Mouse (Mus musculus): ENCODE data around the gene Hs2st1. TPM values are rescaled to one million over a fixed set of nuclear protein-coding genes. Genes with fewer than 3 reads are reported as not detected.

Hs2st1 gene
- polyA plus RNA-seq, 1 experiment from 2014 or later = 10.5 TPM

DNA sequence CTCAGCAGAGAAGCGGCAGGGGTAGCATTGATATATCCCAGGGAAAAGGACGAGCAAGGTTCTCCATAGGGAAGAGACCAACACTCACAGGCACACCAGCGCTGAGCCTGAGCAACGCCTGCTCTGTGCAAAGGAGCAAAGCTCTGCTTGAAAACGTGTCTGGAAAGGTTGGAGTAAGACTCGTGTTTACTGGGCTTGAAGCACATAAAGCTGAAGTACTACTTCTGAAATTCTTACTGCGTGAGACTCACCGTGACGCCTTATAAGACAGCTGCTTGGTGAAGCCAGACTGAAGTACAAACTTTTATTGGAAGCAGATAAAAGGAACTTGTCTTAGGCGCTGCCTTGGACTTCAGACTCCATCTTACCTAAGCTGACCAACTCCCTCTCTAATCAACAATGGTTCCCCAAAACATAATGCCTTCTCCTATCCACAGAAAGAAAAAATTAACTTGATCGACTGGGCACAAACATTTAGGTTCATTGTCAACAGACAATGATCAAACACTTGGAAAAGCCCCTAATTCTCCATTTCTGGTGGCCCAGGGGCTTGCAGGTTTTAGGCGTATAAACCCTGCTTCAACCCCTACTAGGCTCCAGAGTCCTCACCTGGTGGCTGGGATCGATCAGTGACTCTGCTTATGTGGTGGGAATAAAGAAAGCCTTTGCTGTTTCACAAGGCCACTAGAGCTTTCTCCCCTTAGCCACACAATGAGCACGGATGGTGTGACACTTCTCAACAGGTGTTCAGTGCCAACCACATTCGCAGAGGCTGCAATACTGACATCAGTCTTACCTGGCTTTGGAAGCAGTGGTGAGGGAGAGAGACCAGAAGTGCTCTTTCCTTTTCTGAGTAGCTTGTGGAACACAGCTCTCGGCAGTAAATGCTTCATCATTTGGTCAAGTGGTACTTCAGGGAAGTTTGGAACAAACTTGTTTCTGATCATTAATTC lies 56.5 kb downstream of the Hs2st1 start:
- Histone ChIP-seq H3K27me3 (ENCODE audit: control insufficient read depth, insufficient read depth, low read length) (no peaks in the 10 kb centered on the region), H3K9ac (ENCODE audit: low read length) (no peak overlapping the region), H3K4me1 (ENCODE audit: control insufficient read depth, insufficient read depth, low read length) (no peaks in the 10 kb centered on the region), H3K9me3 (replicated peaks; ENCODE audit: control insufficient read depth, low read length) (no peaks in the 10 kb centered on the region), H3K27ac (ENCODE audit: low read length) (no peak overlapping the region), H3K4me3 (replicated peaks; ENCODE audit: low read length) (no peak overlapping the region), H3K4me2 (ENCODE audit: low read depth, low read length) (no peak overlapping the region), H3K36me3 (ENCODE audit: control insufficient read depth, insufficient read depth, low read length) (no peaks in the 10 kb centered on the region)
- WGBS = 78% methylated on average over 16 of the region's 16 CpGs
- no peak for ATAC-seq (ENCODE audit: insufficient read depth, low FRiP score)

- Histone ChIP-seq H3K4me3 (replicated peaks; ENCODE audit: low read length) (no peak overlapping the region), H3K27ac (ENCODE audit: low read length) (no peak overlapping the region), H3K9ac (ENCODE audit: low read length) (no peak overlapping the region), H3K27me3 (ENCODE audit: control insufficient read depth, insufficient read depth, low read length) (no peaks in the 10 kb centered on the region), H3K4me1 (ENCODE audit: control insufficient read depth, insufficient read depth, low read length) (peaks cover 10% of the 10 kb centered on the region), H3K4me2 (ENCODE audit: low read depth, low read length) (no peak overlapping the region), H3K9me3 (replicated peaks; ENCODE audit: control insufficient read depth, low read length) (no peaks in the 10 kb centered on the region), H3K36me3 (ENCODE audit: control insufficient read depth, insufficient read depth, low read length) (no peaks in the 10 kb centered on the region)
- 94% methylated on average over 3 of the region's 3 CpGs for WGBS
- ATAC-seq (ENCODE audit: insufficient read depth, low FRiP score) = no peak
Measured at GRCm38 (mm10) chr3:144510724-144511123, 59.3 kb downstream of the Hs2st1 start.

- Histone ChIP-seq H3K27me3 (ENCODE audit: control insufficient read depth, insufficient read depth, low read length) (no peaks in the 10 kb centered on the region), H3K4me3 (replicated peaks; ENCODE audit: low read length) (no peak overlapping the region), H3K9ac (ENCODE audit: low read length) (no peak overlapping the region), H3K36me3 (ENCODE audit: control insufficient read depth, insufficient read depth, low read length) (no peaks in the 10 kb centered on the region), H3K4me1 (ENCODE audit: control insufficient read depth, insufficient read depth, low read length) (peaks cover 13% of the 10 kb centered on the region), H3K4me2 (ENCODE audit: low read depth, low read length) (no peak overlapping the region), H3K27ac (ENCODE audit: low read length) (no peak overlapping the region), H3K9me3 (replicated peaks; ENCODE audit: control insufficient read depth, low read length) (no peaks in the 10 kb centered on the region)
- ATAC-seq (ENCODE audit: insufficient read depth, low FRiP score) = no peak
- WGBS = 85% methylated on average over 4 of the region's 4 CpGs
Measured at GRCm38 (mm10) chr3:144508342-144508741, 61.6 kb downstream of the Hs2st1 start.

DNA sequence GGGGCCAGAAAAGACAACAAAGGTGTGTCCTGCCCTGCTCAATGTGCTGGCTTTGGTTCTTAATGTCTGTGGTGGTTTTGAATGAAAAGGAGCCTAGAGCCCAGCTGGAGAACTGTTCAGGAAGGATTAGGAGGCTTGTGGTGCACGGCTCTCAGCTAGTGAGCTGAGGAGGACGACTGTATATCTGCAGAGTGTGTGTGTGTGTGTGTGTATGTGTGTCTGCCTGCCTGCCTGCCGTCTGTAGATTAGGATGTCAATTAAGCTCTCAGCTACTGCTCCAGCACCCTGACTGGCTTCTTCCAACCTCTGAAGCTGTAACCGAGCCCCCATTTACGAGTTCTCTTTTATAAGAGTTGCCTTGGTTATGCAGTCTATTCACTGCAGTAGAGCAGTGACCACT lies 62.1 kb downstream of the Hs2st1 start:
- Histone ChIP-seq H3K9ac (ENCODE audit: low read length) (no peak overlapping the region), H3K4me3 (replicated peaks; ENCODE audit: low read length) (no peak overlapping the region), H3K4me2 (ENCODE audit: low read depth, low read length) (no peak overlapping the region), H3K27me3 (ENCODE audit: control insufficient read depth, insufficient read depth, low read length) (no peaks in the 10 kb centered on the region), H3K4me1 (ENCODE audit: control insufficient read depth, insufficient read depth, low read length) (peaks cover 13% of the 10 kb centered on the region), H3K27ac (ENCODE audit: low read length) (no peak overlapping the region), H3K36me3 (ENCODE audit: control insufficient read depth, insufficient read depth, low read length) (no peaks in the 10 kb centered on the region), H3K9me3 (replicated peaks; ENCODE audit: control insufficient read depth, low read length) (no peaks in the 10 kb centered on the region)
- ATAC-seq (ENCODE audit: insufficient read depth, low FRiP score) = no peak
- 58% methylated on average over 5 of the region's 5 CpGs for WGBS

DNA sequence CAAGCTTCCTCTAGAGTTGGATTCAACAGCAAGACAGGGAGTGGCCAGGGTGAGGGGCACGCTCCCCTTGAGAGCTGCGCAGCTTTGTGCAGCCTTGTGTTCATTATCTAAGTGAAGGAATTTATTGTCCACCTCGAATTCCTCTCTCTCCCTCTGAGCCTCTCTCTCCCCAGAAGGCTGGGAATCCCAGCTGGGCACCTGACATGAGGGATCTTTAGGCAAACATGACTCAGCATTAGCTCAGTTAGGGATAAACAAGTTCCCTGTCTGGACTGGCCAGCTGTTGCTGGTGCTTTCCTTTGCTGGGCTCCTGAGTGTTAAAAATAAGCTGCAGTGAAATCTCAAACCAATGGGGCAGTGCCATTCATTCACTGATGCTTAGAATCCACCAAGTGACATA lies 63.8 kb downstream of the Hs2st1 start:
- no peak overlapping the region for H3K27ac ChIP-seq (ENCODE audit: low read length)

DNA sequence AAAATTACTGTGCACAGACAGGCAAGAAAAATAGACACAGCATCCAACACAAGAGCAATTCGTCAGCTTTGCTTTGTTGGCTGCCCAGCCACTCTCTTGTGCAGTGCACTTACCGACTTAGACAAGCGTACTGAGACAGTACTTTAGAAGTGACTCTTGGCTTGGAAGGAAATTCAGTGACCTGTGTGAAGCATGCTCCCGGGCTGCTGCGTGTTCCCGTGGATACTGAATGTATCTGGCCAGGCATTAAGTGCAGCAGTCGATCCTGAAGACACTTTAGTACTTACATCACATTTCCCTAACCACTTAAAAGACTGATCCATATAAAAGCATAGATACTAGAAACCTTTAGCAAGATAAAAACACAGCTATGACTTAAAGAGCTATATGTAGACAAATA lies 68.1 kb downstream of the Hs2st1 start:
- ATAC-seq (ENCODE audit: insufficient read depth, low FRiP score) = no peak
- Histone ChIP-seq H3K9me3 (replicated peaks; ENCODE audit: control insufficient read depth, low read length) (no peaks in the 10 kb centered on the region), H3K9ac (ENCODE audit: low read length) (no peak overlapping the region), H3K4me2 (ENCODE audit: low read depth, low read length) (no peak overlapping the region), H3K27me3 (ENCODE audit: control insufficient read depth, insufficient read depth, low read length) (no peaks in the 10 kb centered on the region), H3K36me3 (ENCODE audit: control insufficient read depth, insufficient read depth, low read length) (no peaks in the 10 kb centered on the region), H3K4me3 (replicated peaks; ENCODE audit: low read length) (no peak overlapping the region), H3K4me1 (ENCODE audit: control insufficient read depth, insufficient read depth, low read length) (peaks cover 20% of the 10 kb centered on the region), H3K27ac (ENCODE audit: low read length) (no peak overlapping the region)
- 58% methylated on average over 7 of the region's 7 CpGs for WGBS

More for the DNA sequence above, 63.8 kb downstream of the Hs2st1 start:
- no peak overlapping the region for H3K9ac ChIP-seq (ENCODE audit: low read length)
- H3K4me1 ChIP-seq (ENCODE audit: control insufficient read depth, insufficient read depth, low read length) = peaks cover 15% of the 10 kb centered on the region
- peak; percentile 64; the same call in 1 of the 2 replicates for ATAC-seq (ENCODE audit: insufficient read depth, low FRiP score)
- H3K4me3 ChIP-seq (replicated peaks; ENCODE audit: low read length) = no peak overlapping the region
- H3K27me3 ChIP-seq (ENCODE audit: control insufficient read depth, insufficient read depth, low read length) = no peaks in the 10 kb centered on the region
- H3K9me3 ChIP-seq (replicated peaks; ENCODE audit: control insufficient read depth, low read length) = no peaks in the 10 kb centered on the region
- 6% methylated on average over 3 of the region's 3 CpGs for WGBS
- no peaks in the 10 kb centered on the region for H3K36me3 ChIP-seq (ENCODE audit: control insufficient read depth, insufficient read depth, low read length)
- no peak overlapping the region for H3K4me2 ChIP-seq (ENCODE audit: low read depth, low read length)

GRCm38 (mm10) chr3:144496762-144497161 lies 73.2 kb downstream of the Hs2st1 start:
- ATAC-seq (ENCODE audit: insufficient read depth, low FRiP score) = no peak
- peaks cover 4% of the 10 kb centered on the region; the same call in 1 of the 2 replicates for H3K4me1 ChIP-seq (ENCODE audit: control insufficient read depth, insufficient read depth, low read length)
- H3K27me3 ChIP-seq (ENCODE audit: control insufficient read depth, insufficient read depth, low read length) = no peaks in the 10 kb centered on the region
- WGBS = 77% methylated on average over 5 of the region's 5 CpGs
- no peaks in the 10 kb centered on the region for H3K9me3 ChIP-seq (replicated peaks; ENCODE audit: control insufficient read depth, low read length)
- H3K36me3 ChIP-seq (ENCODE audit: control insufficient read depth, insufficient read depth, low read length) = no peaks in the 10 kb centered on the region
- no peak overlapping the region for H3K4me2 ChIP-seq (ENCODE audit: low read depth, low read length)
- no peak overlapping the region for H3K9ac ChIP-seq (ENCODE audit: low read length)
- H3K27ac ChIP-seq (ENCODE audit: low read length) = no peak overlapping the region
- H3K4me3 ChIP-seq (replicated peaks; ENCODE audit: low read length) = no peak overlapping the region

- no peaks in the 10 kb centered on the region for H3K36me3 ChIP-seq (ENCODE audit: control insufficient read depth, insufficient read depth, low read length)
- H3K4me3 ChIP-seq (replicated peaks; ENCODE audit: low read length) = no peak overlapping the region
- WGBS = 67% methylated on average over 5 of the region's 5 CpGs
- ATAC-seq (ENCODE audit: insufficient read depth, low FRiP score) = no peak
- H3K9me3 ChIP-seq (replicated peaks; ENCODE audit: control insufficient read depth, low read length) = no peaks in the 10 kb centered on the region
- H3K4me2 ChIP-seq (ENCODE audit: low read depth, low read length) = no peak overlapping the region
- no peak overlapping the region for H3K9ac ChIP-seq (ENCODE audit: low read length)
- H3K4me1 ChIP-seq (ENCODE audit: control insufficient read depth, insufficient read depth, low read length) = peaks cover 4% of the 10 kb centered on the region; the same call in 1 of the 2 replicates
- H3K27me3 ChIP-seq (ENCODE audit: control insufficient read depth, insufficient read depth, low read length) = no peaks in the 10 kb centered on the region
- no peak overlapping the region for H3K27ac ChIP-seq (ENCODE audit: low read length)
Measured at GRCm38 (mm10) chr3:144494838-144495237, 75.1 kb downstream of the Hs2st1 start.

DNA sequence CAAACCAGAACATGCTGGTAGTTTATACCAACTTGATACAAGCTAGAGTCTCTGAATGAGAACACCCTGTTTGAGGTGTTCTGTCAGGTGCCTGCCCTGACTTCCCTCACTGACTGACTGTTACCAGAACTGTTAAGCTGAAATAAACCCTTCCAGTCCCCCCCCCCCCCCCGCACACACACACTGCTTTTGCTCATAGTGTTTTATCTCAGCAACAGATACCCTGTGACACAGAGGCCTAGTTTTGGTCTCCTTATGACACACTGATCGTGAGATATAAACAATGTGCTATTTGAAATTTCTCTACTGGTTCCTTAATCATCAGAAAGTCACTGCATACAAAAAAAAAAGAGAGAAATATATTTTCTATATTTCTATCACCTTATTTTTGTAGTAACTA lies 81.2 kb downstream of the Hs2st1 start:
- H3K4me3 ChIP-seq (replicated peaks; ENCODE audit: low read length) = no peak overlapping the region
- 64% methylated on average over 2 of the region's 2 CpGs for WGBS
- H3K27ac ChIP-seq (ENCODE audit: low read length) = no peak overlapping the region
- no peak overlapping the region for H3K4me2 ChIP-seq (ENCODE audit: low read depth, low read length)
- no peak overlapping the region for H3K9ac ChIP-seq (ENCODE audit: low read length)
- no peaks in the 10 kb centered on the region for H3K9me3 ChIP-seq (replicated peaks; ENCODE audit: control insufficient read depth, low read length)
- ATAC-seq (ENCODE audit: insufficient read depth, low FRiP score) = no peak
- no peaks in the 10 kb centered on the region for H3K4me1 ChIP-seq (ENCODE audit: control insufficient read depth, insufficient read depth, low read length)
- H3K27me3 ChIP-seq (ENCODE audit: control insufficient read depth, insufficient read depth, low read length) = no peaks in the 10 kb centered on the region
- no peaks in the 10 kb centered on the region for H3K36me3 ChIP-seq (ENCODE audit: control insufficient read depth, insufficient read depth, low read length)

All from stomach, embryonic 16.5 days (tissue).